Mouse (Mus musculus) CH12.LX (cell line): ENCODE measurements around the gene Prkn. TPM values are rescaled to one million over a fixed set of nuclear protein-coding genes. Genes with fewer than 3 reads are reported as not detected.

Experiments used
- DNase-seq: peaks from one replicate; pipeline ENCODE4 v3.0.0-alpha.2; 2013; ENCODE audit errors: extremely low read depth
- H3K27ac ChIP-seq: 2 replicates; pipeline ENCODE4 v1.5.1; 2012; ENCODE audit warnings: low read depth, mild to moderate bottlenecking, control low read depth, moderate library complexity; ENCODE audit not compliant: insufficient read depth
- H3K27me3 ChIP-seq: replicated peaks from 2 replicates; pipeline ENCODE3; 2012; ENCODE audit warnings: inconsistent platforms
- H3K36me3 ChIP-seq, 2 experiments: replicated peaks in 1 of 2; 2 replicates each; pipeline versions ENCODE3 to v1.6.1; 2012; ENCODE audit warnings: inconsistent platforms in 1 of 2, low read length in 1 of 2, mild to moderate bottlenecking in 1 of 2, mixed read lengths in 1 of 2, moderate library complexity in 1 of 2; ENCODE audit not compliant: control insufficient read depth in 1 of 2, insufficient read depth in 1 of 2
- H3K4me1 ChIP-seq, 2 experiments: 2 replicates each; pipeline ENCODE4 v1.6.1; 2012; ENCODE audit warnings: inconsistent platforms in 1 of 2, moderate library complexity in 1 of 2; ENCODE audit not compliant: insufficient read depth in 2 of 2, control insufficient read depth in 1 of 2
- H3K4me2 ChIP-seq: 2 replicates; pipeline ENCODE4 v1.6.1; 2012; ENCODE audit warnings: low read depth, mild to moderate bottlenecking, control low read depth; ENCODE audit not compliant: poor library complexity, insufficient read depth, severe bottlenecking
- H3K4me3 ChIP-seq, 3 experiments: fragments of 150-350 bp in 1 of 3; sonication (generic) in 1 of 3; replicated peaks in 1 of 3; 2 replicates each; pipeline versions ENCODE3 to v1.5.1; 2011 to 2012; ENCODE audit warnings: low read depth in 2 of 3, low read length in 2 of 3, mild to moderate bottlenecking in 2 of 3, moderate library complexity in 2 of 3, control low read depth in 1 of 3, improper control_type of control experiment in 1 of 3, inconsistent platforms in 1 of 3, mixed read lengths in 1 of 3; ENCODE audit not compliant: poor library complexity in 1 of 3
- H3K79me2 ChIP-seq: replicated peaks from 2 replicates; pipeline ENCODE4 v1.6.1; 2012; ENCODE audit warnings: mild to moderate bottlenecking, moderate library complexity; ENCODE audit not compliant: control insufficient read depth, poor library complexity, insufficient read depth, severe bottlenecking; ENCODE audit errors: extremely low read depth
- H3K9ac ChIP-seq: 2 replicates; pipeline ENCODE4 v1.6.1; 2012; ENCODE audit warnings: low read depth, mild to moderate bottlenecking, control low read depth, moderate library complexity; ENCODE audit not compliant: insufficient read depth
- H3K9me3 ChIP-seq: replicated peaks from 2 replicates; pipeline ENCODE3; 2012; ENCODE audit warnings: low read length, inconsistent platforms, mixed read lengths
- BHLHE40 ChIP-seq: IDR thresholded peaks from 2 replicates; pipeline ENCODE4 v1.6.1; 2011; ENCODE audit warnings: mild to moderate bottlenecking, low read depth, low read length, improper control_type of control experiment
- CHD1 ChIP-seq: IDR thresholded peaks from 2 replicates; pipeline ENCODE4 v1.6.1; 2012; ENCODE audit warnings: low read depth, low read length, improper control_type of control experiment, inconsistent platforms
- E2F4 ChIP-seq: IDR thresholded peaks from 2 replicates; pipeline ENCODE4 v1.6.1; 2011; ENCODE audit warnings: low read depth, low read length, improper control_type of control experiment; ENCODE audit not compliant: insufficient replicate concordance
- ELF1 ChIP-seq: IDR thresholded peaks from 2 replicates; pipeline ENCODE4 v1.6.1; 2014; ENCODE audit warnings: low read depth, mild to moderate bottlenecking, inconsistent platforms, low read length, improper control_type of control experiment
- GABPA ChIP-seq: IDR thresholded peaks from 2 replicates; pipeline ENCODE4 v1.6.1; 2012; ENCODE audit warnings: low read depth, low read length, improper control_type of control experiment, inconsistent platforms; ENCODE audit not compliant: insufficient replicate concordance
- JUN ChIP-seq: IDR thresholded peaks from 2 replicates; pipeline ENCODE4 v1.6.1; 2011; ENCODE audit warnings: low read depth, mild to moderate bottlenecking, low read length, improper control_type of control experiment, moderate library complexity; ENCODE audit not compliant: insufficient read depth
- JUND ChIP-seq: conservative IDR thresholded peaks from 2 replicates; pipeline ENCODE4 v1.6.1; 2011; ENCODE audit warnings: low read depth, low read length, improper control_type of control experiment
- MAZ ChIP-seq: IDR thresholded peaks from 2 replicates; pipeline ENCODE4 v1.6.1; 2012; ENCODE audit warnings: low read depth, mild to moderate bottlenecking, inconsistent platforms, low read length, improper control_type of control experiment, moderate library complexity
- MXI1 ChIP-seq: IDR thresholded peaks from 2 replicates; pipeline ENCODE4 v1.6.1; 2011; ENCODE audit warnings: mild to moderate bottlenecking, low read depth, low read length, improper control_type of control experiment
- NELFE ChIP-seq: IDR thresholded peaks from 2 replicates; pipeline ENCODE4 v1.6.1; 2011; ENCODE audit warnings: low read depth, low read length, improper control_type of control experiment
- NRF1 ChIP-seq: IDR thresholded peaks from 2 replicates; pipeline ENCODE4 v1.6.1; 2014; ENCODE audit warnings: low read depth, mild to moderate bottlenecking, inconsistent platforms, low read length, improper control_type of control experiment, moderate library complexity
- POLR2A ChIP-seq: IDR thresholded peaks from 2 replicates; pipeline ENCODE4 v1.6.1; 2011; ENCODE audit warnings: low read depth, mild to moderate bottlenecking, improper control_type of control experiment, low read length
- RAD21 ChIP-seq: IDR thresholded peaks from 2 replicates; pipeline ENCODE4 v1.6.1; 2011; ENCODE audit warnings: low read depth, mild to moderate bottlenecking, low read length, improper control_type of control experiment, moderate library complexity
- RCOR1 ChIP-seq: conservative IDR thresholded peaks from 2 replicates; pipeline ENCODE4 v1.6.1; 2012; ENCODE audit warnings: low read depth, mild to moderate bottlenecking, inconsistent platforms, low read length, improper control_type of control experiment
- SIN3A ChIP-seq: IDR thresholded peaks from 2 replicates; pipeline ENCODE4 v1.6.1; 2012; ENCODE audit warnings: low read length, improper control_type of control experiment, inconsistent platforms
- TBP ChIP-seq: conservative IDR thresholded peaks from 2 replicates; pipeline ENCODE4 v1.6.1; 2011; ENCODE audit warnings: low read depth, low read length, improper control_type of control experiment
- USF2 ChIP-seq: conservative IDR thresholded peaks from 2 replicates; pipeline ENCODE4 v1.6.1; 2011; ENCODE audit warnings: low read depth, low read length, improper control_type of control experiment
- ZMIZ1 ChIP-seq: IDR thresholded peaks from 2 replicates; pipeline ENCODE4 v1.6.1; 2012; ENCODE audit warnings: low read depth, mild to moderate bottlenecking, inconsistent platforms, low read length, improper control_type of control experiment
- ZNF384 ChIP-seq: IDR thresholded peaks from 2 replicates; pipeline ENCODE4 v1.6.1; 2012; ENCODE audit warnings: low read depth, low read length, improper control_type of control experiment, inconsistent platforms
- dilution Hi-C: fragments of 300-500 bp; cut with MboI; formaldehyde crosslinking; loops from 2 replicates; pipeline ENCODE4 v1.14.3; 2020; ENCODE audit warnings: low sequenced_read_pairs; ENCODE audit not compliant: extremely low pct_unique_long_range_greater_than_20kb, extremely low pct_ligation_motif_present
- in situ Hi-C: fragments of 300-500 bp; cut with MboI; formaldehyde crosslinking; loops from 3 replicates; pipeline ENCODE4 v1.14.3; 2019; ENCODE audit warnings: low sequenced_read_pairs, low pct_ligation_motif_present, low pct_unique_long_range_greater_than_20kb, mixed read lengths
- polyA plus RNA-seq: library from polyadenylated mRNA; unstranded; fragments of >175 nt; gene quantifications from 2 replicates; pipeline ENCODE4 v1.2.1, GENCODE M21; 2012; ENCODE audit warnings: low read depth; ENCODE audit not compliant: insufficient read length
- total RNA-seq, 2 experiments: library from RNA; depleted of rRNA; stranded (reverse); fragments of 300-350 nt in 1 of 2; fragments of >200 nt in 1 of 2; gene quantifications; 2 replicates each; pipeline ENCODE4 v1.2.3; 2012 to 2014

Gene Prkn
- total and polyA plus RNA-seq, 3 experiments, result 0.08 TPM; not detected in 2

GRCm38 (mm10) chr17:11573666-11574065 lies 733.5 kb downstream of the Prkn start:
- no peak overlapping the region for H3K4me2 ChIP-seq
- no peak overlapping the region for H3K4me3 ChIP-seq
- no peaks in the 10 kb centered on the region for H3K9me3 ChIP-seq
- H3K79me2 ChIP-seq, result no peaks in the 10 kb centered on the region
- DNase-seq, result no peak
- no peak overlapping the region for H3K27ac ChIP-seq
- no peak overlapping the region for H3K9ac ChIP-seq
- no peaks in the 10 kb centered on the region for H3K4me1 ChIP-seq
- in situ Hi-C loops, result no loop called here
- H3K36me3 ChIP-seq, result no peaks in the 10 kb centered on the region
- no peak for TF ChIP-seq NELFE
- TF ChIP-seq SIN3A, result no peak
- TF ChIP-seq E2F4, result no peak
- no peak for TF ChIP-seq ZNF384
- no peak for TF ChIP-seq ZMIZ1
- no peak for TF ChIP-seq POLR2A
- TF ChIP-seq USF2, result no peak
- no peak for TF ChIP-seq ELF1
- TF ChIP-seq, all 38 proteins: peak for 0
- no peaks in the 10 kb centered on the region for H3K27me3 ChIP-seq
- dilution Hi-C loops, result no loop called here

GRCm38 (mm10) chr17:11585491-11585890 lies 745.3 kb downstream of the Prkn start:
- Histone ChIP-seq H3K4me2 (no peak overlapping the region), H3K9ac (no peak overlapping the region), H3K27ac (no peak overlapping the region), H3K36me3 (no peaks in the 10 kb centered on the region), H3K9me3 (no peaks in the 10 kb centered on the region), H3K4me1 (no peaks in the 10 kb centered on the region), H3K4me3 (no peak overlapping the region)
- dilution Hi-C loops, result no loop called here
- TF ChIP-seq POLR2A, result no peak
- TF ChIP-seq RCOR1, result no peak
- TF ChIP-seq GABPA, result no peak
- TF ChIP-seq USF2, result no peak
- TF ChIP-seq ELF1, result no peak
- no peak for TF ChIP-seq JUN
- no peak for TF ChIP-seq BHLHE40
- no peak for TF ChIP-seq MAZ
- TF ChIP-seq, all 38 proteins: peak for 0
- Histone ChIP-seq H3K27me3 (no peaks in the 10 kb centered on the region), H3K79me2 (no peaks in the 10 kb centered on the region)
- DNase-seq, result no peak
- in situ Hi-C loops, result no loop called here

- Histone ChIP-seq H3K9ac (no peak overlapping the region), H3K4me3 (no peak overlapping the region), H3K27ac (no peak overlapping the region), H3K79me2 (no peaks in the 10 kb centered on the region), H3K9me3 (no peaks in the 10 kb centered on the region), H3K4me2 (no peak overlapping the region), H3K27me3 (no peaks in the 10 kb centered on the region), H3K4me1 (peaks cover 2 to 10% of the 10 kb centered on the region in 2 experiments; a peak in 2 of 4 replicates), H3K36me3 (no peaks in the 10 kb centered on the region)
- no peak for TF ChIP-seq MAZ
- TF ChIP-seq MXI1, result no peak
- no peak for TF ChIP-seq NRF1
- no peak for TF ChIP-seq CHD1
- no peak for TF ChIP-seq RAD21
- no peak for TF ChIP-seq POLR2A
- TF ChIP-seq E2F4, result no peak
- TF ChIP-seq TBP, result no peak
- no peak for TF ChIP-seq JUND
- no peak for DNase-seq
- dilution Hi-C loops, result no loop called here
- in situ Hi-C loops, result no loop called here
Measured at GRCm38 (mm10) chr17:11607931-11608330, 767.7 kb downstream of the Prkn start.
